Mouse (Mus musculus): ENCODE results near the gene Fam171b.

GRCm38 (mm10) chr2:83835313-83836070 lies 23.1 kb downstream of the Fam171b start:
- TF ChIP-seq CTCF (IDR thresholded peaks at IDR 0.05; ENCODE audit: control insufficient read depth, insufficient read depth, insufficient read length) (no peak), MAX (IDR thresholded peaks at IDR 0.05) (no peak), CEBPB (IDR thresholded peaks at IDR 0.05; ENCODE audit: low read depth) (no peak), MYOG (IDR thresholded peaks at IDR 0.05; ENCODE audit: control insufficient read depth, extremely low read depth, insufficient read length) (no peak), USF1 (IDR thresholded peaks at IDR 0.05; ENCODE audit: low read depth) (no peak), MYOD1 (IDR thresholded peaks at IDR 0.05; ENCODE audit: control insufficient read depth, insufficient read length, low read depth) (no peak), FOSL1 (IDR thresholded peaks at IDR 0.05; ENCODE audit: insufficient read depth, low read length, poor library complexity, severe bottlenecking) (no peak)
